In the genomic region with DNA sequence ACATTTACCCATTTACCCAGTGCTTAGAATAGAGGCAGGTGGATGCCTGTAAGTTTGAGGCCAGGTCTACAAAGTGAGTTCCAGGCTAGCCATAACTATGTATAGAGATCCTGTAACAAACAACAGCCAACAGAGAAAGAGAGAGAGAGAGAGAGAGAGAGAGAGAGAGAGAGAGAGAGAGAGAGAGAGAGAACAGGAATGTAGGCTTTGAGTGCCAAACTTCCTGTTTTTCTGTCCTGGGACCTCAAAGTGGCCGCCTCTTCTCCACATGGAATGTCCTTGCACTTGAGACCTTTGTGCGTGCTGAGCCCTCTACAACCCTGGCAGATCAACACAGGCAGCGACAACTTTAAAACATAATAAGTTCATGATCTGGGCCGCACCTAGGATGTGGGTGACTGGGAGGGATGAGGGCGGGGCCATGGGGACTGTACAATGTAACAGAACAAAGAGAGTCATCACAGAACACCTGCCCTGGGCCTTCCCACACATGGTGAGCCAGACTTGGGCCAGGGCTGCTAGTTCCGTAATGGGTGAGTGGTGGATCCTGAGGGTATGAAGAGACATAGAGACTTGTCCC, we compare ENCODE assay signal across 10 mouse cellular contexts. TPM values are rescaled to one million over a fixed set of nuclear protein-coding genes. Genes with fewer than 3 reads are reported as not detected.
DNase-seq lines count a peak whose midpoint lies in the region; ATAC-seq and TF ChIP-seq lines count a peak whose summit lies in the region.
"Had no signal": no experiment of that assay in that cellular context is flagged by ENCODE, and none has a peak within 500 bp of the region (broad histone marks: within the 10 kb centered on the region; RNA-seq: fewer than 3 reads in every experiment).

No protein-coding gene starts in this region.

- no peak for ATAC-seq in heart, embryonic 13.5 days (ENCODE audit: extremely low read depth, insufficient number of reproducible peaks, low FRiP score, low TSS enrichment)
- ATAC-seq in embryonic facial prominence, embryonic 15.5 days (ENCODE audit: insufficient number of reproducible peaks, low FRiP score, low TSS enrichment, low read depth): no peak

- peaks cover 28% of the 10 kb centered on the region for H3K27me3 ChIP-seq in heart, embryonic 13.5 days (replicated peaks)
- H3K27me3 ChIP-seq in embryonic facial prominence, embryonic 15.5 days: peaks cover 4% of the 10 kb centered on the region; the same call in 1 of the 2 replicates

- WGBS in heart, embryonic 13.5 days: 61% methylated on average over 6 of the region's 6 CpGs
- WGBS in embryonic facial prominence, embryonic 15.5 days: 67% methylated on average over 6 of the region's 6 CpGs

- H3K9ac ChIP-seq in heart, embryonic 13.5 days: peak overlapping the region; percentile 73
- H3K9ac ChIP-seq in embryonic facial prominence, embryonic 15.5 days: no peak overlapping the region

- intact Hi-C loops in heart, postnatal 36 days (cut with DNase I): loop anchor here (2.0 kb wide), 1 partner anchor 55 kb away; a partner anchor contains a TSS
- intact Hi-C loops in left cerebral cortex, adult 2 months (cut with DNase I): no loop called here

- H3K4me2 ChIP-seq in heart, embryonic 13.5 days: peak overlapping the region; percentile 84
- H3K4me2 ChIP-seq in embryonic facial prominence, embryonic 15.5 days (replicated peaks): peak overlapping the region; percentile 83

- DNase-seq in heart, postnatal 36 days: no peak
- peak; percentile 89 for DNase-seq in CD4-positive helper T cell, adult 2 months (ENCODE audit: low read depth, low spot score)
- DNase-seq in lung, postnatal 14 days: peak; percentile 23
- DNase-seq in layer of hippocampus, adult 9-10 months (ENCODE audit: low spot score): no peak
- DNase-seq in gastrocnemius, postnatal 4 days (ENCODE audit: low spot score in 2 of 2): no peak
- no peak for DNase-seq in left cerebral cortex, adult 2 months (ENCODE audit: extremely low spot score in 1 of 2, low spot score in 2 of 2)
- DNase-seq: right cerebral cortex, postnatal 25 days had no signal

- no peaks in the 10 kb centered on the region for H3K9me3 ChIP-seq in heart, embryonic 13.5 days
- no peaks in the 10 kb centered on the region for H3K9me3 ChIP-seq in embryonic facial prominence, embryonic 15.5 days (replicated peaks)

- H3K4me3 ChIP-seq in heart, embryonic 13.5 days: peak overlapping the region; percentile 54
- H3K4me3 ChIP-seq in embryonic facial prominence, embryonic 15.5 days (replicated peaks): peak overlapping the region; percentile 55; the same call in 1 of the 2 replicates
- H3K4me3 ChIP-seq in left cerebral cortex, adult 2 months: no peak overlapping the region

- no peak for TF ChIP-seq CTCF in left cerebral cortex, adult 2 months (IDR thresholded peaks at IDR 0.05)

- peaks cover 25% of the 10 kb centered on the region for H3K4me1 ChIP-seq in heart, embryonic 13.5 days
- H3K4me1 ChIP-seq in embryonic facial prominence, embryonic 15.5 days: peaks cover 25% of the 10 kb centered on the region

- H3K36me3 ChIP-seq in heart, embryonic 13.5 days: no peaks in the 10 kb centered on the region
- no peaks in the 10 kb centered on the region for H3K36me3 ChIP-seq in embryonic facial prominence, embryonic 15.5 days

- H3K27ac ChIP-seq in heart, embryonic 13.5 days (replicated peaks): 0 out of 2 replicates have a peak overlapping the region, but pooled peaks have one; percentile 32
- no peak overlapping the region; the same call in 1 of the 2 replicates for H3K27ac ChIP-seq in embryonic facial prominence, embryonic 15.5 days (replicated peaks)
- H3K27ac ChIP-seq in left cerebral cortex, adult 2 months: no peak overlapping the region

RNA-seq across cellular contexts. Expression of a gene that starts 1.3 kb away (rescaled TPM):
- 6.5 and 6.9 TPM in 2 replicates for polyA plus RNA-seq in heart, embryonic 13.5 days (2015; fragmentation: Nextera tagmentation; extraction: Ambion mirVana)
- total RNA-seq in heart, postnatal 36 days (2021): 1 to 10 TPM; 1.9 to 2.8 TPM
- polyA plus RNA-seq in embryonic facial prominence, embryonic 15.5 days (2015; fragmentation: Nextera tagmentation; extraction: Ambion mirVana): 13.9 and 14.5 TPM in 2 replicates
- total RNA-seq in gastrocnemius, postnatal 4 days (2021): 1 to 10 TPM; 6.7 to 6.8 TPM
- 1 to 10 TPM; 7.5 to 8.7 TPM for total RNA-seq in left cerebral cortex, adult 2 months (2021)

RNA-seq across cellular contexts. Expression of a gene that starts 20.1 kb away (rescaled TPM):
- polyA plus RNA-seq in heart, embryonic 13.5 days (2015; fragmentation: Nextera tagmentation; extraction: Ambion mirVana): 80.5 and 91.1 TPM in 2 replicates
- 10 to 100 TPM; 25.2 to 25.5 TPM for total RNA-seq in heart, postnatal 36 days (2021)
- 102 and 108 TPM in 2 replicates for polyA plus RNA-seq in embryonic facial prominence, embryonic 15.5 days (2015; fragmentation: Nextera tagmentation; extraction: Ambion mirVana)
- total RNA-seq in gastrocnemius, postnatal 4 days (2021): 10 to 100 TPM; 42.4 to 47.5 TPM
- 10 to 100 TPM; 39.5 to 41.2 TPM for total RNA-seq in left cerebral cortex, adult 2 months (2021)

RNA-seq across cellular contexts. Expression of a gene that starts 23.5 kb away (rescaled TPM):
- polyA plus RNA-seq in heart, embryonic 13.5 days (2015; fragmentation: Nextera tagmentation; extraction: Ambion mirVana): 0.55 and 0.59 TPM in 2 replicates
- 10 to 100 TPM in 1 of 2 experiments, 1 to 10 TPM in 1; 7.5 to 10.2 TPM for total RNA-seq in heart, postnatal 36 days (2021)
- 4.2 and 4.6 TPM in 2 replicates for polyA plus RNA-seq in embryonic facial prominence, embryonic 15.5 days (2015; fragmentation: Nextera tagmentation; extraction: Ambion mirVana)
- 10 to 100 TPM; 21.0 to 21.8 TPM for total RNA-seq in gastrocnemius, postnatal 4 days (2021)
- total RNA-seq in left cerebral cortex, adult 2 months (2021): 100 to 1,000 TPM; 117 to 125 TPM

RNA-seq across cellular contexts. Expression of a gene that starts 41.8 kb away (rescaled TPM):
- polyA plus RNA-seq in heart, embryonic 13.5 days (2015; fragmentation: Nextera tagmentation; extraction: Ambion mirVana): 0.27 TPM in 1 of 2 replicates, not detected in the other
- total RNA-seq in heart, postnatal 36 days (2021): 10 to 100 TPM; 56.1 to 73.6 TPM
- polyA plus RNA-seq in embryonic facial prominence, embryonic 15.5 days (2015; fragmentation: Nextera tagmentation; extraction: Ambion mirVana): 1.4 and 1.8 TPM in 2 replicates
- total RNA-seq in gastrocnemius, postnatal 4 days (2021): 1 to 10 TPM; 3.1 to 4.0 TPM
- 1 to 10 TPM; 4.2 to 6.1 TPM for total RNA-seq in left cerebral cortex, adult 2 months (2021)

RNA-seq across cellular contexts. Expression of a gene that starts 46.2 kb away (rescaled TPM):
- polyA plus RNA-seq in heart, embryonic 13.5 days (2015; fragmentation: Nextera tagmentation; extraction: Ambion mirVana): 0.19 and 0.47 TPM in 2 replicates
- total RNA-seq in heart, postnatal 36 days (2021): 100 to 1,000 TPM; 171 to 183 TPM
- polyA plus RNA-seq in embryonic facial prominence, embryonic 15.5 days (2015; fragmentation: Nextera tagmentation; extraction: Ambion mirVana): 0.72 and 1.2 TPM in 2 replicates
- total RNA-seq in gastrocnemius, postnatal 4 days (2021): 10 to 100 TPM; 25.7 to 29.7 TPM
- total RNA-seq in left cerebral cortex, adult 2 months (2021): under 1 TPM; 0.38 to 0.68 TPM
- polyA plus RNA-seq: macrophage had no signal

Comparison
In these comparisons a context has a peak if more than half of its experiments do, and no peak if none do; other contexts are left out.
1. DNase-seq: peak in CD4-positive helper T cell, adult 2 months (single experiment) and lung, postnatal 14 days (single experiment); none in heart, postnatal 36 days (0 of 2), layer of hippocampus, adult 9-10 months (single experiment), gastrocnemius, postnatal 4 days (0 of 2) and left cerebral cortex, adult 2 months (0 of 2).
2. RNA of a gene that starts 23.5 kb away (total RNA-seq): 117 to 125 TPM in left cerebral cortex, adult 2 months; 21.0 to 21.8 TPM in gastrocnemius, postnatal 4 days and 7.5 to 10.2 TPM in heart, postnatal 36 days; every median in the first group is over 4 times any median in the second.